Mouse (Mus musculus) urinary bladder, adult 18-20 months (tissue): ENCODE data around the gene Rfc2.

Experiments used
- DNase-seq, 2 experiments: peaks; one replicate each; pipeline ENCODE4 v3.0.0; 2022; ENCODE audit warnings: low spot score in 2 of 2, mixed read lengths in 2 of 2

The Rfc2 gene

DNA sequence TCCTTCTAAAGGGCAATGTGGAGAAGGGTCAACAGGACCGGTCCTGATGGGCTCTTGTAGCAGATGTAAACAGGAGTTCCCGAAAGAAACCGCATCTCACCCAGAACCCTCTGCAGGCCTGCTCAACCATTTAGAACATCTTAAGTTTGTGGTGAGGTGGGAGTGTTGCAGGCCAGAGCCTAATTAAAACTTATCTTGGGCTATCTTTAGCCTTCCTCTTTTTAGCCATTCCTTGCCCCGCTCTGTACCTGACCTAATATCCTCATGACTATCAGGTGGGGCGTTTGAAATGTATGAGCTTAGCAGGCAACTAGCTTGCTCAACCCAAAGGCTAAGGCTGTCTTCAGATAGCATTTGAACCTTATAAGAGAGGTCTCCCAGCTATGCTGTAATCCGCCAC lies 15.5 kb upstream of the Rfc2 start:
- DNase-seq, result no peak

DNA sequence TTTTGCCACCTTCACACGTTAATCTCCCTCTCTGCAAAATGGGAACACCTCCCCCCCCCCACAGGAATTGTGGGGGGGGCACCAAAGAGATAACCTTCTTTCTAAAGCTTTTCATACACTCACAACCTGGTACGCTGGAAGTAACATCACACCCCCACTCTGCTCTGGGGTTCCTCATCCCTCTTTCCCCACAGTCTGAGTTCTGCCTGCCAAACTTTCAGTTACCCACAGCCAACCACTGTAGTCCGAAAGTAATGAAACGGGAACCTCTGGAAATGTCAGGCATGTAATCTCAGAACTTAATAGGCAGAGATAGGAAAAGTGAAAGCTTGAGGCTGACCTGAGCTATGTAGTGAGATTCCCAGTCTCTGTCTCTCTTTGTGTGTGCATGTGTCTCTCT lies 13.7 kb upstream of the Rfc2 start:
- no peak for DNase-seq

DNA sequence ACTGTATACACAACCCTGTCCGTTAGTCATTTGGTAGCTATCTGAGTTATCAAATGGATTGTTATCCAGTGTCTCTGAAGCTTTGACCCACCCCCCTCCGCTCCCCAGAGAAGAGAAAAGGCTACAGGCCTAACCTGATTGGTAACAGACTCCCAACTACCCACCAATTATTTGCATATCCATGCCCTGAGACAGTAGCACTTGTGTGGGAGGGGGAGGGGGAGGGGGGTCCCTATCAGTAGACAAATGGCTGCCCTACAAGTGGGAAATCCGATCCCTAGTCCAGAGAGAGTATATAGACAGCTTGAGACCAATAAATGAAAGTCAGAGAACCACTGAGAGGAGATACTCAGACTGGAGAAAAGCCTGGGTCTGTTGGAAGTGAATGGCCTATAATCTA lies 13.1 kb upstream of the Rfc2 start:
- no peak for DNase-seq

DNA sequence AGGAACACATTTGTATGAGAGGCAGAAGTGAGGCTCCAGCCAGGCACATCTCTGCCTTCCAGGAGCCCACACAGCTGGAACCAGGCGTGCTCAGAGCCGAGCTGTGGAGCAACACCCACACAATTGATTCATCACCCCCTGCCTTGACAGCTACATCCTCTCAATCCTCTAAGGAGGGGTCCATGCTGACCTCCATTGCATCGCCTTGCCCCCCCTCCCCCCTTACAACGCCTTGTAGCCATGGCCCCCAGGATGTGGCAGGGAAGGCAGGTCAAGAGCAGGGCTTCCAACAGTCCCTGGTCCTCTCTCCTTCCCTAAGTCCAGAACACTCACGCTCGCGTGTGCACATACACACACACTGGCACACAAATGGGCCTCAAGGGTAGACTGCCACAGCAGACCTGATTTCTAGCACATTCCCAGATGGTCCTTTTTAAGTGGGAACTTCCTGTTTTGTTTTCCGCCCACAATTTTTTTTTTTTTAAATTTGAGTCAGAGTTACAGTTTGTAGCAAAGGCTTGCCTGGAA lies 12.1 kb upstream of the Rfc2 start:
- DNase-seq, result no peak

DNA sequence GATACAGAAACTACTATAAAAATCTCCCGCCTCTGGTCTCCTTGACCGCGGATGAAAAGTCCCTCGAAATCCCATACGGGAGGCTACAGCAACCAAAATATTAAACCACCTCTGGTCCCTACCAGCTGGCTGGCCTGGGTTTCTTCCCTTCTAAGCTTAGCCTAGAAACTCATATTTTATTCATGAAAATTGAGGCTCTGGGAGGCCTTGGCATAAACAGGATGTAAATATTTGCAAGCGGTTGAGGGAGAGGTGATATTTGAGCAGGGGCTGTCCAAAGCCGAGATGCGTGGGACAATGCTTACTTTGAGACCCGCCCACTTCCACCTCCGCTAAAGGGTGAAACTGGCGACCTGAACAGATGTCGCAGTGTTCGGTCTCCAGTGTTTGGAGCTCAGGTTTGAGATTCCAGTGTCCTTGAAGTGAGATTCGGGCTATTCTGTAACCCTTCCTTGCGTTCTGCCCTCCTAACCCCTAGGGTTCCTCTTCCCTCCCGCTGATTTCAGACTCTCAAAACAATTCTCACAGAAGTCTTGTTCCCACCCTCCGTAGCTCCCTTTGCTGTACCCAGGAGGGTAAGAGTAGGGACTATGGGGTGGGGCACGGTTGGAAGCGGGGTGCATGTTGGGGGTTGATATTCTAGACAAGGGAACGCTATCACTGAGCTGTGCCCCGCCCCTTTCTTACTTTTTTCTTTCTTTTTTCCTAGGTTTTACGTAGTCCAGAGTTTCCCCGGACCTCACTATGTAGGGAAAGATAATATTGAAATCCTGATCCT lies 9.2 kb upstream of the Rfc2 start:
- DNase-seq, result no peak

DNA sequence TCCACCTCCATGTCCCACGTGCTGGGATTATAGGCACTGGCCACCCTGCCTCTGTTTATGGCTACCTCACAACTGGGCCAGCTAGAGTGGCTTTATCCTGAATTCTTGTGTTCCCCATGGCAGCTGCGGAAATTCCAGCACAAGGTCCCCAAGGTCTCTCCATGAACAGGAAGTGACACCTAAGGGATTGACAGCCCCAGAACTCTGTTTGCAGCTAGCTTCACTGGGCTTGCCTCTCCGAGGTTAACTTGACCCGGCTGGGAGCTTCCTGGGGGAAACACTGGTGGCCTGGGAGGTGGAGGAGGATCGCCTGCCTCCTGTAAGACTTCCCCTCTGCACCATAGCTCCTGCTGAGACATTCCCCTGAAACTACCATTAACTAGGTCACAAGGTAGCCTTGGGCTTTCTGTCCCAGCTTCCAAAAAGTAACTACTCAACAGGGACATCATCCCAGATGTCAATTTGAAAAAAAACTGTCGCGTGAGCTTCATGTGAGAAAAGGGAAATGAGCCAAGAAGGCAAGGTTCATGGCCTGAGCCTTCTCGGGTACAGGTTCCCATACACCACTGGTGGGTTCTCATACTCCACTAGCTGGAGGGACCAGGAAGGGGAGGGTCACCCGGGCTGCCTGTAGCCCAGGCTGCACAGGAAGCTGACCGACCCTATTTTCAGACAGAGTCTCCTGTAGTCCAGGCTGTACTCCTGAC lies 8.5 kb upstream of the Rfc2 start:
- DNase-seq, result no peak

DNA sequence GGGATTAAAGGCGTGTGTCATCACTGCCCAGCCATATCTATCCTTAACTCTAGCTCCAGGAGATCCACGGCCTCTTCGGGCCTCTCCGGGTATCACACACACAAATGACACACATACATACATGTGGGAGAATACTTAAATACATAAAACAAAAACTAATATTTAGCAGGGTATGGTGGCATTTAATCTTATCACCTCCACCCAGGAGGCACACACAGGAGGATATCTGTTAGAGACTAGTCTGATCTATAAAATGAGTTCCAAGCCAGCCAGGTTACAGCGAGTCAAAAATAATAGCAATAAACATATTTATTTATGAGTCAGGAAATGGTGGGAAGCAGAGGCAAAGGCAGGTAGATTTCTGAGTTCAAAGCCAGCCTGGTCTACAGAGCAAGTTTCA lies 5.3 kb upstream of the Rfc2 start:
- no peak for DNase-seq

DNA sequence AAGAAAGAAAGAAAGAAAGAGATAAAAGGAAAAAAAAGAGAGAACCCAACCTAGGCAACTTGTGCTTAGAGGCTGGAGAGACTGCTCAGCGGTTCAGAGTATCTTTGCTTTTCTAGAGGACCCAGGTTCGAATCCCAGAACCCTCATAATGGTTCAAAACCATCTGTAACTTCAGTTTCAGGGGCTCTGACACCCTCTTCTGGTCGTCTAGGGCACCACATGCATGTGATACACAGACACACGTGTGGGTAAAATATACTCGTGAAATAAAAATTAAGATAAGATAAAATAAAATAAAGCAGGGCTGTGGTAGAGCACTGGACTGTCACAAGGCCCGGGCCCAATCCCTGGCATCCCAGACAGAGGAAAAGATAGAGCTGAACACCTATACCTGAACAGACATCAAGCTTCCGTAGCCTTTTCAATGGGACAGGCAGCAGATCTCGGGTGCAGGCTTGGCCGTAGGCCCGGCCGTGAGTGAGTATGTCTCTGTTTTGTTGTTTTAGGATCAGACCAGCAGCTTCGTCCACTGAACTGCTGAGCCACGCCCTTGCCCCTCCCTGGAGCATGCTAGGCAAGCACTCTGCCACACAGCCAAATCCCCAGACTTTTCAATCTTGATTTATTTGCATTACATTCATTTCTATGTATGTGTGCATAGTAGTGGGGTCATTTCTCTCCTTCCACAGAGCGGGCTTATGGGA lies 4.5 kb upstream of the Rfc2 start:
- DNase-seq, result peak; percentile 33 to 44

DNA sequence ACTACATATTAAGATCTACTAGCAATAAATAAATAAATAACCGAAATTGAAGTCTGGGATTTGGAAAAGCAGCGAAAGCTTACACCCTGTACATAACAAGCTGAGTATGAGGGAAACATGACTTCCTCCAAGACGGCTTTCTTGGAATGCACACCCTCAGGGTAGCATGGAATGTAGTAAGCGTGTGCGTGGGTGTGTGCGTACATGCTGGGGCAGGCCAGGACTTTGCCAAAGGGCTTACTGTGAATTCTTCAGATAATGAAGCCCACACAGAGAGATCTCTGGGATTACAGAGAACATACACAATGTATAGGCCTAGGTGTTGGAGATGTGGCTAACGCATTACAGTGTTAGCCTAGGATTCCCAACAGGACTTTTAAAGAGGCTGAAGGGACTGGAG lies 3.6 kb upstream of the Rfc2 start:
- no peak for DNase-seq

DNA sequence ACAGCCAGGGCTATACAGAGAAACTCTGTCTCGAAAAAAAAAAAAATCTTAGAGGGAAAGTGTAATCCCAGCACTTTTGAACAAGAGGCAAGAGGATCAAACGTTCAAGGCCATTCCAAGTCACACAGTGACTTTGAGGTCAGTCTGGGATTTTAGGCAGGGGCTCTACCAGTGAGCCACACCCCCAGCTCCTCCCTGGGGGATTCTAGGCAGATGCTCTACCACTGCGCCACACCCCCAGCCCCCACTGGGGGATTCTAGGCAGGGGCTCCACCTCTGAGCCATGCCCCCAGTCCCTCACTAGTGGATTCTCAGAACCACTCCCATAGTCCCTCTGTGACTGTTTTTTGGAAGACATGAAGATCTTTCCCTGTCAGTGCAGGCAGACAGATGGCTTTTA lies 2.0 kb upstream of the Rfc2 start:
- DNase-seq, result no peak

DNA sequence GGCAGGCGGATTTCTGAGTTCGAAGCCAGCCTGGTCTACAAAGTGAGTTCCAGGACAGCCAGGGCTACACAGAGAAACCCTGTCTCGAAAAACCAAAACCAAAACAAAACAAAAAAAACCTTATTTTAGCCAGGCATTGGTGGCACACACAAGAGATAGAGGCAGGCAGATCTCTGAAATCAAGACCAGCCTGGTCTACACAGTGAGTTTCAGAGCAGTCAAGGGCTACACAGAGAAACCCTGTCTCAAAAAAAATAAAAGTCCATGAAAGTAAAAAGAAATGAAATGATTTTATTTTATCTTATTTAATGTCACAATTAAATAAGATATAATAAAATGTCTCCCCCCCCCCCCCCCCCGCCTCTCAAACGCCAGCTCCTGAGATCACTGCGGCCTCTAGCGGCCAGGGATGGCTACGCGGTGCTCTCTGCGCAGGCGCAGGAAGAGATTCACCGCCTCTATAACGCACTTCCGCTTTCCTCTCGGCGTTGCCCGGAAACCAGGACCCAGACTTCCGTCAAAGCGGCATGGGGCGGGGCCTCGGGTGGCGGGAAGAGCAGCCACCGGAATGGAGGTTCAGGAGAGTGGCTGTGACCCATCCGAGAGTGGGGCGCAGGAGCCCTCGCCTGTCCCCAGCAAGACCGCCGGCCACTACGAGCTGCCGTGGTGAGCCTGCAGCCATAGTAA lies 1.2 kb downstream of the Rfc2 start:
- peak; percentile 92 to 94 for DNase-seq

DNA sequence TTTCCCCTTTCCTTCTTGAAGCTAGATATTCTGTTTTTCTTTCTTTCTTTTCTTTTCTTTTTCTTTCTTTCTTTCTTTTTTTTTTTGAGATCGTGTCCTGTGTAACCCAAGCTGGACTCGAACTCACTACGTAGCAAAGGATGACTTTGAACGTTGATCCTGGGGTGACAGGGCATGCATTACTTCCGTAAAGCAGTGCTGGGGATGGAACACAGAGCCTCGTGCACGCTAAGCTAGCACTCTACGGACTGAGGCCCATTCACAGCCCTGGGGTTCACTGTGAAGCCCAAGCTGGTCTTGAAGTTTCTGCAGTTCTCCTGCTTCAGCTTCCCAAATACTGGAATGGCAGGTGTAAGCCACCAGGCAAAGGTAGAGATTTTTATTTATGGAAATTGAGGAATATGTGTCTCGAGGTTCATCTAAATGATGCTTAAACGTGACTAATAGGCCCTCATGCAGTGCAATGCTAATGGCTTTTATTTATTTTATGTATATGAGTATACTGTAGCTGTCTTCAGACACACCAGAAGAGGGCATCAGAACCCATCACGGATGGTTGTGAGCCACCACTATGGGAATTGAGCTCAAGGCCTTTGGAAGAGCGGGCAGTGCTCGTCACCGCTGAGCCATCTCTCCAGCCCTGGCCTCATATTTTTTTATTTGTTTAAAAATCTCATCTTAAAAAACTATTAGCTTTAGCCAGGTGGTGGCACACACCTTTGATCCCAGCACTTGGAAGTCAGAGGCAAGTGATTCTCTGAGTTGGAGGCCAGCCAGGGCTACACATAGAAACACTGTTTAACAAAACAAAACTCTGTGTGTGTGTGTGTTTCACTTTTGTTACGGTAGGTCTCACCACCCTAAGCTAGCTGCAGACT lies 2.1 kb downstream of the Rfc2 start:
- no peak for DNase-seq

DNA sequence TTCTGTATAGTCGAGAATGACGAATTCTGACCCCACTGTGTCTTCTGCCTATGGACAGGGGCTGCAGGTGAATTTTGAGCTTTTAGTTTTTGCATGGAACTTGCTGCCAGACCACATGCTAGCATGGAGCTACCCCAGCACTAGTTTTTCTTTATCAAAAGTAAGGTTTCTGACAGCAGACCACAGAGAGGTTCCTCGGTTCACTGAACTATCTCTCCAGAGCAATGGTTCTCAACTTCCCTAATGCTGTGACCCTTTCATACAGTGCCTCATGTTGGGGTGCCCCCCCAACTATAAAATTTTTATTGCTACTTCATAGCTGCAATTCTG lies 2.7 kb downstream of the Rfc2 start:
- no peak for DNase-seq

DNA sequence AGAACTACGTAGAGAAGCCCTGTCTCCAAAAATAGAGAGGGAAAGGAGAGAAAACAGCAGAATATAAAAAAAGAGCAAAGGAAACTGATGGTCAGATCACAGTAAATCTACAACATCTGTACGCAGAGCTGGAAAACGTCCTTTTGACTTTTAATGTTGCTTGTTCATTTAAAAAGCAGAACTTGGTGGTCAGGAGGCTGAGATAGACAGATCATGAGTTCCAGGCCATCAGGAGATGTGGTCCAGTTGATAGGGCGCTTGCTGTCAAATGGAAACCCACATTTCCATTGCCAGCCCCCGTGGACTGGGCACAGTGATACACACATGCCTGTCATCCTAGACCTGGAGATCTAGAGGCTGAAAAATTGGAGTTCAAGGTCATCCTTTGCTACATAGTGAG lies 3.6 kb downstream of the Rfc2 start:
- no peak for DNase-seq

DNA sequence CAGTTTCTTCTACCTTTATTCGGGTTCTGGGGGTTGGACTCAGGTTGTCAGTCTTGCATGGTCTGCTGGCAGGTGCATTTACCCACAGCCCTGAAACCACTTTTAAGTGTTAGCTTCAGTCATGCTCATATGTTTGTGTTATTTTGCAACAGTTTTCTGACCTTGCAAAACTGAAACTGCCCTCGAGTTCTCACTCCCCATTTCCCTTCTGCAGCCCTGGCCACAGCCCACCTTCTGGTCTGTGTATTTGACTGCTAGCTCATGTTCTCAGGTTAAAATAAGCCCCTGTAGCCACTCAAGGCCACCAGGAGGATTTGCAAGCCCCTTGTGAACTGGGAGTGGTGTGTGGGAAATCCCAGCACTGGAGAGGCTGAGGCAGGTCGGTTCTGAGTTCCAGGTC lies 8.7 kb downstream of the Rfc2 start:
- DNase-seq, result no peak

DNA sequence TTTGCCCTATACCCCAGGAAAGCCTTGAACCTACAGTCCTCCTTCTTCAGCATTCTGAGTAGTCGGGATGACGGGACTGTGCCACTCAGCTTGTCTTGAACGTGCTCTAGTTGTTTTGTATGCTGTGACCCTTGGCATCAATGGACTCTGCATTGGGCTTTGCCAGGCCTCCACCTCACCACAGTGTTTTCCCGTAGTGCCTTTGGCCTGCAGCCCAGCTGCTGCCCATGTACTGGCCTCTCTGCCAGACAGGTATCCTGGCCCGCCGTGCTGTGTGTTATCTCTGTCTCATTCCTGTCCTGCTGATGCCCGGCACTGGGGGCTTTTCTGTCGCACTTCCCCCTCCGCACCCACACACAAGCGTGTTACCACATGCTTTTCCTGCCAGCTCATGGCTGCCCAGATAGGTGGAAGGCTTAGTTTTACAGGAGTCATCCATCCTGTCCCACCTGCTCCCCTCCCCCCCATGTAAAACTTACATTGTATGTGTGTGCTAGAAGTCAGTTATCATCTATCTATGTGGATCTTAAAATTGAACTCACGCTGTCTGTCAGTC lies 10.9 kb downstream of the Rfc2 start:
- DNase-seq, result no peak

DNA sequence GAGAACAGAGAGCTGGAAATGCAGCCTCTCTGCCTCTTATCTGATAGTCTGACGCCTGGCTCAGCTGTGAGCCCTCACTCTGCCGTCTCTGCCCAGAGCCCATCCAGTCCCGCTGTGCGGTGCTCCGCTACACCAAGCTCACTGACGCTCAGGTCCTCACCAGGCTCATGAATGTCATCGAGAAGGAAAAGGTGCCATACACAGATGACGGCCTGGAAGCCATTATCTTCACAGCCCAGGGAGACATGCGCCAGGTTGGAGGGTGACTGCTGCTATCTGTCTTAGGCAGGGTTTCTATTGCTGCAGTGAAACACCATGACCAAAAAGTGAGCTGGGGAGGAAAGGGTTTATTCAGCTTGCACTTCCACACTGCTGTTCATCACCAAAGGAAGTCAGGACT lies 11.9 kb downstream of the Rfc2 start:
- DNase-seq, result no peak

DNA sequence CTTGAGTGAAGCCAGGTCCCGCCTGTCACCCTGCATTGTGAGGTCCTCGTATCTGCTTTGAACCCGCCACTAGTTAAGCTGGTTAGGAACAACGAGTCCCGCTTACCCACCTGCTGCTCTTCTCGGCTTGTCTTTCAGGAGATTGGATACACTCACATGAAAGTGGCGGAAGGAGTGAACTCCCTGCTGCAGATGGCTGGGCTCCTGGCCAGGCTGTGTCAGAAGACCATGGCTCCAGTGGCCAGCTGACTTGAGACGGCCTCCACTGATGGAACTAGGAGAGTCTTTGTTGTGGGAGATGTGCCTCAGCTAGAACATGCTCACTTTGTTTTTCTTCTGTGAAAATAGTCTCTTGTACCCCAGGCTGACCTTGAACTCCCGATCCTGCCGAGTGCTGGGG lies 16.5 kb downstream of the Rfc2 start:
- no peak for DNase-seq

DNA sequence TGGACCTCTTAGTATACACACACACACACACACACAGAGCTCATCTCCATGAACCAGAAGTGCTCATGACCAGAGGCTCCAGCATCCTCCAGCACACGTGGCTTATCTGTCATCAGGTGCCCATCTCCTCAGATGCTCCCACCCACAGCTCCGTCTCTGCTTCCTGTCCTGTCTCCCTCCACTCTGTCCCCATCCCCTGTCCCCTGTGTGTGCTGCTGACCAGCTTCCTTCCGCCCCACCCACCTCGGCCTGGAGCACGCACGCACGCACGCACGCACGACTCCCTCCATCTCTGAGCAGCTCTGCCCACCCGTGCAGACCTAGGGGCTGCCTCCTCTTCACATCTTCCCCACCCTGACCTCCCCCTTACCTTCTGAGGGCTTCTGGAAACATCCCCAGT lies 23.2 kb downstream of the Rfc2 start:
- DNase-seq, result no peak

DNA sequence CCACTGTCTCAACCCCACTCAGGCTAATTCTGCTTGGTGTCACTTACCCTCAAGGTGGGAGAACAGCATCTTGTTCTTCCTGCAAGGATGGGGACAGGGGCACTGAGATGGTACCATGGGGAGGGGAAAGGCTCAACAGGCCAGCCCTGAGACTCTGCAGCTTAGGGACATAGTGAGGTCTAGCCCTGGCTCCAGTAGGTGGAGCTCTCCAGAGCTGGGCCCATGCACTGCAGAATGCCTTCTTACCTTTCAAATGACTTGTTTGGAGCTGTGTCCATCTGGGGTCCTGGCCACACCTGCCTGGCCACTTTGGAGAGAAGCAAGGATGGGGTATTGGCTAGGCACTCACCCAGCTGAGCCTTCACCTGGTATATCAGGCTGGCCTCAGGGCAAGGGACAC lies 25.1 kb downstream of the Rfc2 start:
- DNase-seq, result no peak

DNA sequence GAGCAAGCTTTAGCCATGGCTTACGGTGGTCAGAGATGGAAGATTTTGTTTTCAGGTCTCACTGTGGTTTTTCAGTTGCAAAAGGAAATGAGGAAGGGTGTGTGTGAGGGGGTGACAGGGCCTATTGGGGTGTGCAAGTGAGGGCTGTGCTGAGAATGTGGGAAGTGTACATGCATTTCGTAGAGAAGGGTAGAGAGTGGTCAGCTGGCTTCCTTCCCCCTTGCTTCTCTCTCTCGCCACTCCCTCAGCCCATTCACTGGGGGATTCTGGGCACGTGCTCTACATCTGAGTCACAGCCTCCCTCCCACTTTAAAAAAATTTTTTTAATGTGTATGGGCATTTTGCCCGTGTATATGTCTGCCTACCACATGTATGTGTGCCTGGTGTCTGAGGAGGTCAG lies 26.0 kb downstream of the Rfc2 start:
- DNase-seq, result no peak
